Comparison of ENCODE assay signal across 17 mouse cellular contexts in the genomic region with DNA sequence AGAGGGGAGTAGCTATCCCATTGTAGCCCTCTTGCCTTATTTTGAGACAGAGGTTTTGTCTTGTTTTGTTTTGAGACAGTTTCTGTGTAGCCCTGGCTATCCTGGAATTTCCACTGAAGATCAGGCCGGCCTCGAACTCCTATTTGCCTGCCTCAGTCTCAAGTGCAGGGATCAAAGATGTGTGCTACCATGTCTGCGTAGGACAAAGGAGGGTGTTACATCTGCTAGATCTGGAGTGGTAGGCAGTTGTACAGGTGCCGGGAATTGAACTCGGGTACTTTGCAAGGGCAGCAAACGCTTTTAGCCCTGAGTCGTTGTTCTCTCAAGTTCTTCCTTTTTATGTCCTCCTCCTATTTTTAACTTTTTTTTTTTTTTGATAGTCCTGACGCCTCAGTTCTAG.
"Had no signal": no experiment of that assay in that cellular context is flagged by ENCODE, and none has a peak within 500 bp of the region (broad histone marks: within the 10 kb centered on the region; RNA-seq: fewer than 3 reads in every experiment).

No protein-coding gene starts in this region.

- H3K4me2 ChIP-seq: lung, embryonic 15.5 days; midbrain, embryonic 11.5 days; midbrain, embryonic 13.5 days; midbrain, embryonic 15.5 days; neural tube, embryonic 13.5 days; neural tube, embryonic 15.5 days had no signal

- ATAC-seq: midbrain, embryonic 13.5 days; midbrain, embryonic 15.5 days had no signal

- H3K27me3 ChIP-seq: lung, embryonic 15.5 days; megakaryocyte, embryonic 14.5 days; midbrain, embryonic 13.5 days; midbrain, embryonic 15.5 days; neural tube, embryonic 13.5 days; neural tube, embryonic 15.5 days had no signal

- H3K4me3 ChIP-seq: lung, embryonic 15.5 days; midbrain, embryonic 13.5 days; midbrain, embryonic 15.5 days; neural tube, embryonic 13.5 days; neural tube, embryonic 15.5 days had no signal

- H3K4me1 ChIP-seq: midbrain, embryonic 13.5 days had no signal

- H3K9me3 ChIP-seq: lung, embryonic 15.5 days; megakaryocyte, embryonic 14.5 days; midbrain, embryonic 13.5 days; midbrain, embryonic 15.5 days; neural tube, embryonic 13.5 days; neural tube, embryonic 15.5 days had no signal

- H3K27ac ChIP-seq: lung, embryonic 15.5 days; macrophage; midbrain, embryonic 13.5 days; midbrain, embryonic 15.5 days; neural tube, embryonic 13.5 days; neural tube, embryonic 15.5 days had no signal

- DNase-seq: lung, adult 2 months; retina, postnatal 1 day; right cerebral cortex, adult 18-20 months; right cerebral cortex, postnatal 25 days; right cerebral cortex, postnatal 4 days; spleen, adult 18-20 months; thymus, adult 18-20 months; thymus, postnatal 14 days; thymus, postnatal 36 days had no signal

- H3K36me3 ChIP-seq: midbrain, embryonic 15.5 days; neural tube, embryonic 15.5 days had no signal

- H3K9ac ChIP-seq: lung, embryonic 15.5 days; midbrain, embryonic 13.5 days; midbrain, embryonic 15.5 days; neural tube, embryonic 13.5 days; neural tube, embryonic 15.5 days had no signal
